Mouse (Mus musculus) erythroid progenitor cell, adult 5-6 weeks (primary cell): ENCODE results near the gene Retn. TPM values are rescaled to one million over a fixed set of nuclear protein-coding genes. Genes with fewer than 3 reads are reported as not detected.

Experiments used
- ATAC-seq: replicated peaks from 2 replicates; pipeline ENCODE4 v1.8.0; 2016; ENCODE audit warnings: moderate number of reproducible peaks, mild to moderate bottlenecking, moderate TSS enrichment, inconsistent platforms; ENCODE audit not compliant: poor library complexity, low FRiP score, severe bottlenecking
- total RNA-seq, 2 experiments: library from RNA; stranded (forward) in 1 of 2; stranded (reverse) in 1 of 2; fragments of 150-400 nt in 1 of 2; fragments of 186-747, 209-891 nt in 1 of 2; gene quantifications; 2 replicates each; pipeline versions ENCODE4 v1.2.3 to v1.2.4; 2015 to 2017; ENCODE audit warnings: low replicate concordance in 2 of 2

The Retn gene
- not detected in 2 replicates for total RNA-seq (2015; ENCODE audit: low replicate concordance)
- total RNA-seq (2017; ENCODE audit: low replicate concordance): not detected in 2 replicates

DNA sequence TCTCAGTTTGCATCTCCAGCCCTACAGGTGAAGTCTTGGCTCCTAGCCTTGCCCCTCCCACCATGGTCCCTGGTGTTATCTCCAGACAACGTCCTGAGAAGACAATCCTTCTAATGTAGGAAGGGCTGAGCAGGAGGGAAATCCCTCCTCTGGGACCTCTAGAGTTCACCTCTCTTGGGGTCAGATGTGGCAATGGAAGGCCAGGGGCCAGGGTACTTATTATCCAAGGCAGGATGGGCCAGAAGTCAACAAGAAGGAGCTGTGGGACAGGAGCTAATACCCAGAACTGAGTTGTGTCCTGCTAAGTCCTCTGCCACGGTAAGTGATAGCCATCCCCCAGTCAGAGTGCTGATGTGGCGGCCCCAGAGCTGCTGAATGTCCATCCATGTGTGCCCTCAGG is at the start of gene Retn:
Retn (plus strand) TSS at position 245 of the 400 bp plus-strand sequence.
- ATAC-seq: no peak

DNA sequence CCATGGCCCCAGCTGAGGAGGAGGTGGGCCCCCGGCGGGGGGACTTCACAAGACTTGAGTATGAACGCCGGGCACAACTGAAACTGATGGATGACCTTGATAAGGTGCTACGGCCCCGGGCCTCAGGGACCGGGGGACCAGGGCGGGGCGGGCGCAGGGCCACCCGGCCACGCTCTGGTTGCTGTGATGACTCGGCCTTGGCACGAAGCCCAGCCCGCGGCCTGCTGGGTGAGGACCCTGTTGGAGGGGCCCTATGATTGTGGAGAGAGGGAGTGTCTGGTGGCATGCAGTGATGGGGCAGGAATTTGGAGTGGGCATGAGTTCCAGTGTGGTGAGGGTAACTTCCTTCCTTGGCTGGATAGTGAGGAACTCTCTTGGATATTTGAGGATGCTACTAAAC is 49.0 kb upstream of the Retn start:
- ATAC-seq: no peak

DNA sequence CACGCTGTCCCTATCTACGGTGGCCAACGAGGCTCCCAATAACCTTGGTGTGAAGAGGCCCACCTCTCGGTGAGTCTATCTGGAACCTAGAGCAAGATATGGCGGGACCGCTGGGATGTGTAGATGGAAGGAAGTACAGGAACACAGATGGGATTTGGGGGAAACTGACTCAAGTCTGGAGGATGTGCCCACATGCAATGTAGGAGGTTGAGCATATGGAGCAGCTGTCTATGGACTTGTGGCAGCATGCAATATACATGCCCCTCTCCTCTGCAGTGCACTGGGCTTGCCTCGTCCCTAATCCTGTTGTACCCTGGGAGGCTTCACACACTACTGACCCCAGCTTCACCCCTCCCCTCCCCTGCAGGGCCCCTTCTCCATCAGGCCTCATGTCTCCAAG is 47.7 kb upstream of the Retn start:
- no peak for ATAC-seq

DNA sequence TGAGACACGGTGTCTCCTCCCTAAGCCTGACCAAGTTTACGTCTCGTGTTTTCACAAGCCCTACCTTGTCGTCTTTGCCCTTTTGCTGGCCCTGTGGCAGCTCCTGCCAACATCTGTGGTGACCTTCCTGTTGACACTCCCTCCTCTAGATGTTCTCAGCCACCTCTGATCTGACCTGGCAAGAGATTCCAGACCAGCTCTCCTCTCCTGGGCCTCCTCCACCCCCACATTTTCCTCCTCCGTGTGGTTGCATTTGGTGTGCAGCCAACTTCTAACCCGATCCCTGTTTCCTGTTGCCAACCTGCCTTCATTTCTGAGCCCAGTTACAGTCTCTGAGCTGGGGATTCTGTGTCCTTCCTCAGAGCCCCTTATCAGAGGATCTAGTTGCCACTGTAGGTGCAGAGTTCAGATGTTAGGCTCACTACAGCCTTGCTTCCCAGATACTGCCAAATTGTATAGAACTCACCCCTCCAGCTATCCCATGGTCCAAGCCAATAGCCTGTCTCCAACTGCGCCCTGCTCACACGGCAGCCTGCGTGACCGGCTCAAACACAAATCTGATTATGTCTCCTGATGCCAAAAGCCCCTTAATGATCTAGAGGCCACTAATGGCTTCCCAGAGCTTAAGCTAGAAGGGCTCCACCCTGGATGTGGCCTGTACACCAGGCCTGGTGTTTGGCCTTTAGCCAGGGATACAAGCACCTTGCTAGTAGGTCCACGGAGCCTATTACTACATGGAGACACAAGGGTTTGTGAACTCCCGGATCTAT is 46.3 kb upstream of the Retn start:
- no peak for ATAC-seq

DNA sequence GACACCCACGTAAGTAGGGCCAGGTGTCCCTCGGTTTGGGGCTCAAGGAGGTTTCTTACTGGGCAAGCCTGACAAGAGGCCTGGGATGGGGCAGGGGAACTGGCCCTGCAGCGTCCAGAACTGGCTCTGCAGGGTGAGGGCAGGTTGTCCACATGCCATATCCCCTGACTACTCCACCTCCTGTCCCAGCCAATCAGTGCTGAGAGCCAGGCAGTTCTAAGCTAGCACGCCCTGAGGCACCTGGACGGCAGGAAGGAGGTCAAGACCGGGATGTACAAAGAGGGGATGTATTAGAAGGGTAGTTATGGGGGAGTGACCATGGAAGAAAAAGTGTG is 45.8 kb upstream of the Retn start:
- no peak for ATAC-seq

DNA sequence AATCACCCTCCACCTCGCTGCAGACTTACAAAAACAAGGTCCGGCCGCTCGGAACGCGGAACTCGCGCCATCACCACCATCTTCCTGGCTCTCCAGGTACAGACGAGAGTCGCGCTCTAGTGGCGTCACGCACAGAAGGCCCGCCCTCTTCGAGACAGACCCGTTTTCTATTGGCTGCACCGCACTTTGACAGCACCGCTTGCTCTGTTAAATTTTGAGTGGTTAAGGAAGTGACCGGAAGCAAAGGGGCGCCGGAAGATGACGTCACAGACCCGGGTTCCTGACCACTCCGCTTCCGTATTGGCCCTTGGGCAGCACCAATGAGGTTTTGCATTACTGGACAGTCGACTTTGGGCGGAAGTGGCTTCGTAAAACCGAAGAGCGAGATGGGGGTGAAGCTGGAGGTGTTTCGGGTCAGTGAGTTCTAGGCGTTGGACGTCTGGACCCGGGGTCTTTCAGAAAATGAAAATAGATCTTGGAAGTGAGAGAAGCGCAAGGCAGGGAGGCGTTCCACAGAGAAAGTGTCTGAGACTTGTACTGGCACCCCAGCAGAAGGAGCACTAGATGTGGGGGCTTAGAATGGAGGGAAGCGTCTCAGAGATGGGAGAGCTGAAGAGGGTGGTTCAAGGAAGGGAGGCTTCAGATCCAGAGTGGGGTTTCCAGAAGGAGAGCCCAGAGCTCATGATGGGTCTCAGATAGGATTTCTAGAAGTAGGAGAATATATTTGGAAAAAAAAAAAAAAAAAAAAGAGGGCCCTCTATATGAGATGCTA is 34.2 kb upstream of the Retn start, which contains the start of the genes Xab2 and Pet100:
Xab2 (minus strand) TSS at position 118 of the 772 bp plus-strand sequence.
Pet100 (plus strand) TSS at position 350 of the 772 bp plus-strand sequence.
- peak; percentile 91 for ATAC-seq

DNA sequence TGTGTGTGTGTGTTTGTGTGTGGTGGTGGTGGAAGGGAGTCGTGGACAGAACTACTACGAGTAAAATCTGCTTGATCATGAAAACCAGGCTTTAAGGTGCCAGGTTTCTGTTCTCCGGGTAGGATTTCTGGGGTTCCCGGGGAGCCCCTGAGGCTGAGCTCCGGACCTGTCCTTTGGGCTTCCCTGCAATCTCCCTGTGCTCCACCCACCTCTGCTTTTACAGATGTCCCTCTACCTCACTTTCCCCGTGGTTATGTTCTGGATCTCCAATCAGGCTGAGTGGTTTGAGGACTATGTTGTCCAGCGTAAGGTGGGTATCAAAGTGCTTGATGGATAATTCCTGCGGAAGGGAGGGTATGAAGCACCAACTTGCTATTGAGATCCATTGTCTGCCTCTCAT is 33.5 kb upstream of the Retn start:
- ATAC-seq: no peak

DNA sequence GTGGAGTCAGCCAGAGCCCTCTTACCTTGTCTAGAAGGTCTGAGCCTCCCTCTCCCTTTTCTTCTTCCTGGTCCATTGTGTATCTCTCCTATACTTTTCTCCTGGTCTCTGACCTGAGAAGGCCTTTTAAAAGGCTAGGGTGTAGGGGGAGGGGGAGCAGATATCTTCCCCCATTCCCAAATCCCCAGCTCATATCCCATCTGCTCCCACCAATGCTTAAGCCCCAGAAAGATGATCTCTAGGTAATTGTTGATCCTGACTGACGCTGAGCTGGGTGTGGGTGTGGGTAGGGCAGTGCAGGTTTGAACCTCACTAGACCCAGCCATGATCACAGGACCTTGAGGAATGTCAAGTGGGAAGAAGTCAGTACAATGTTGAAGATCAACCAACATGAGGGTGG is 30.1 kb upstream of the Retn start, which contains the start of gene Pcp2:
Pcp2 (minus strand) TSS at position 101 of the 400 bp plus-strand sequence.
- ATAC-seq: no peak

DNA sequence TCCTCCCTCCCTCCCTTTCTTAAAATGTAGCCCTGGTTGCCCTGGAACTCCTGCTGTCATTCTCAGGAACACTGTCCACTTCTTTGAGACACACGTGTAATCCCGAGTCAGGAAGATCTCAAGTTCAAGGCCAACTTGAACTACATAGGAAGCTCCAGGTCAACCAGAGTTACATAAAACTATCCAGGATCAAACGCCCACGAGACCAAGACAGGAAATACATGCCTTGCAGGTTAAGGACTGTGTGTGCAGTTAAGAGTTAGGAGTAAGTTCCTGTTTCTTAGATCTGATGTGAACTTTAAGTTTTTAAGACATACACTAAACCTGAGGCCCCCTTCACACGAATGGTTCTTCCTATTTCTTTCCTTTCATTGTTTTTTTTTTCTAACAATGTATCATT is 28.6 kb upstream of the Retn start:
- no peak for ATAC-seq

DNA sequence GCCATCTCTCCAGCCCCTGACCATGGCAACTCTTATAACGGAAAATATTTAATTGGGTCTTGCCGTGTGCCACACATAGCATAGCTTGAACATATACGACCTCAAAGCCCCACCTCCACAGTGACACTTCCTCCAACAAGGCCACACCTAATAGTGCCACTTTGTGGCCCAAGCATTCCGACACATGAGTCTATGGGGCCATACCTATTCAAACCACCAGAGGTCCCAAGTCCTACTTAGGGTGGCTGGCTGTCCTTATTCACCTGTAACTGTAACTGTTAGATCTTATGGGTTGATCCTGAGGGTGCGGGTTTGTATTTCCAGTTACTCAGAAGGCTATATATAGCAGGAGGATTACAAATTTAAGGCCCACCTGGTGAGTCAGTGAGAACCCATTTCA is 27.6 kb upstream of the Retn start:
- no peak for ATAC-seq

DNA sequence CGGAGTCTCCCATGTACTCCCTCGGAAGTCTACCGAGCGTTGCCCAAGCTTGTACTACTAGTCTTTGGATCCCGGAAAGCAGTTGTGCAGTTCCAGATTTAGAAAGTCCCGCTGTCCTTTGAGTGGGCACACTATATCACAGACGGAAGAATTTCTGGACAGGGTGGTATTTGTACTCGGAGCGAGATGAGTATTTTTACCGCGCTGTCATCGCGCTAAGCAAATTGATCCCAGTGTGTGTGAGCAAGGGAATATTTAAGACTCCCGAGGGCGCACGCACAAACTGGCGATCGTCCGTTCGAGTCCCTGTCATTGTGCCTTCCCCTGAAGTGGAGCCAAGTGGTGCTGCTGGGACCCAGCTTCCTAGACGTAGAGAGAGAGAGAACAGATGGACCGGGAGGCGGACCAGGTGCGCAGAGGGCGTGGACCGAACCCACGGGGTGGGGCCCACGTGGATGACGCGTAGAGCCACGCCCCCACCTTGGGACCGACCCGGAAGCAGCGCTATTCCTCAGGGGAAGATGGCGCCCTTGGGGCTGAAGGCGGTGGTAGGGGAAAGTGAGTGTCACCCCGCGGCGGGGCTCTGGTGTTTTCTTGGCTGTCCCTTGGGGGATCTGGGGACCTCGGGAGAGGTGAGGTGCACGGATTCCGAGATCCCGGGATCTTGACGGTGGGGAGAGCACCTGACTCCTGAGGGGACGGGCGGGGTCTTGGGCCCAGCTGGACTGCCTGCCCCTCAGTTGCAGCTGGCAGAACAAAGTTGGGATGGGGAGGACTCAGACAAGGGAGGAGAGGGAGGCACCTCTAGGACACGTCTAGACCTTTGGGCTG is 24.7 kb upstream of the Retn start, which contains the start of gene Stxbp2:
Stxbp2 (plus strand) TSS at position 309 of the 831 bp plus-strand sequence.
- peak; percentile 97 for ATAC-seq

DNA sequence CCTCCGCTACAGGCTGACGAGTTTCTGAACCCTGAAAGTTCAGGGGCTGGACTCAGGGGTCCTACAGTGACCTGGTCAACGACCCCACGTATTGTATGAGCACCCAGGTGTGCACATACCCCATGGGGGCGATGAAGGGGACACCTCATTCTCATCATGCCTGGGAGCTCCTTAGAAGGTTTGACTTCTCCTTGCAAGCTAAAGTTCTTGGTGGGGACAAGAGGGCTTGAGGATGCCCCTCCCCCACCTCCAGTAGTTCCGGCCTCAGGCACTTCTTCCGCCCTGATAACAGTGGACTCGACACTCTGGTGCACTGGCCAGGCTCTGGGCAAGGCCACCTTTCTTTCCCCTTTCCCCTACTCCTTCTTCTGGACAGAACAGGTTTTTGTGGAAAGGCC is 24.1 kb upstream of the Retn start:
- ATAC-seq: no peak

DNA sequence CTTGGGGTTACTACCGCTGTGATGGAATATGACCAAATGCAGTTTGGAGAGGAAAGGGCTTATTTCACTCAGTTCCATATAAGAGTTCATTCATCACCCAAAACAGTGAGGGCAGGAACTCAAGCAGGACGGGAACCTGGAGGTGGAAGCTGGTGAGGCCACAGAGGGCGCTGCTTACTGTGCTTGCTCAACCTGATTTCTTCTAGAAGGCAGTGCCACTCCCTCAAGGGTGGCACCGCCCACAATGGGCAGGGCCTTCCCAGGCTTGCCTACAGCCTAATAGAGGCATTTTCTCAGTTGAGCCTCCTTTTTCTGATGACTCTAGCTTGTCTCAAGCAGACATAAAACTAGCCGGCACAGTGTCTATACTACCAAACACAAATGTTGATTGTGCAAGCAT is 9.8 kb upstream of the Retn start:
- peak; percentile 81 for ATAC-seq

DNA sequence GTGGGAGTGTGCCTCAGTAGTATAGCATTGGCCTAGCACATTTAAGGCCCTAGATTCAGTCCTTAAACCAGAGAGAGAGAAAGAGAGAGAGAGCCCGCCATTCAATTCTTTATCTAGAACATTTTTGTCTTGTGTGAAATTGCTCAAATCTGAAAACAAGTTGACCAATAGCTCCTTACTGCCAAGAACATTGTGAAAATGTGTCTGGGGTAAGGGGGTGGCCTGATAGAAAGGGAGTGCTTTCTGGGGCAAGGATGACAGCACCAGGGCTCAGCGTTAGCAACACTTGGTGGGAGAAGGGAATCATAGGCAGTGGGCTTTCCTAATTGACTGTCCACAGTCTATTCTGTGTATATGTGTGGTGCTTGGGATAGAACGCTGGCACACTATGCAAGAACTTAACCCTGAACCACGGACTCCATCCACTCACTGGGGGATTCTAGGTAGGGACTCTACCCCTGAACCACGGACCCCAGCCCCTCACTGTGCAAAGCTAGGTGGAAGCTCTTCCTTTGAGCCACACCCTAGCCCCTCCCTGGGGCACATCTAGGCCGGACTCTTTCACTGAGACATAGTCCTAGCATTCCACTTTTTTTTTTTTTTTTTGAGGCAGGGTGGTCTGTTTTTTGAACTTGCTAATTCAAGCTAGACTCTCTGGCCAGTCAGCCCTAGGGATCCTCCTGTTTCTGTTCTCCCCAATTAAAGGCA is 8.6 kb upstream of the Retn start:
- ATAC-seq: no peak

DNA sequence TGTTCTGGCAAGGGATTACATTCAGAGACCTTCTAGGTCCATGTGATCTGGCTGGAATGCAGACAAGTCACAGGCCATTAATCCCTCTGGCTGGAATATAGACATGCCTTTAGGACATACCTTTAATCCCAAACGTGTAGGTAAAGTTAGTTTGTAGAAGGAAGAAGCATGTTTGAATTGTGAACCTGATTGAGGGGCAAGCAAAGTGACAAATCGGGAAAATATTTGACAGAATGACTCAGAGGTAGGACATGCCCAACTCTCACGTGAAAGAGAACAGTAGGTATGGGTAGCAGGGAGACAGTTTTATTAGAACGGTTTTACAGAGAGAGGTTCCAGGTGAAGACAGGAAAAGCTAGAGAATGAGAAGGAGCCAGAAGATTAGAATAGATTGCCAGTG is 8.0 kb upstream of the Retn start:
- ATAC-seq: no peak

DNA sequence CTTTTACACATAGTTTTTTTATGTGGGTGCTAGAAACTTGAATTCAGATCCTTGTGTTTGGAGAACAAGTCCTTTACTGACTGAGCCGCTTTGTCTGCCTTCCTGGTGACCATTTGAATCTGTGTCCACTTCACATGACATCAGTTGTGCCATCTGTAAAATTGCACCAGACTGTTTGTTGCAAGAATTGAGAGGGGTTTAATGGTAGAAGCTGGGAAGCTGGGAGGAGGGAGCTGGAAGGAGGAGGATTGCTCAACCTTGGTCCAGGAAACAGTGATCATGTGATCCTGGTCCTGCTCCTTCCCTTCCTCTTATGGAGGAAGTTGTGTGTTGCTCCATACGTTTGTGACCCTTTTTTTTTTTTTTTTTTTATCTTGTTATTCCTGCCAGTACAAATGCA is 7.3 kb upstream of the Retn start:
- ATAC-seq: no peak

DNA sequence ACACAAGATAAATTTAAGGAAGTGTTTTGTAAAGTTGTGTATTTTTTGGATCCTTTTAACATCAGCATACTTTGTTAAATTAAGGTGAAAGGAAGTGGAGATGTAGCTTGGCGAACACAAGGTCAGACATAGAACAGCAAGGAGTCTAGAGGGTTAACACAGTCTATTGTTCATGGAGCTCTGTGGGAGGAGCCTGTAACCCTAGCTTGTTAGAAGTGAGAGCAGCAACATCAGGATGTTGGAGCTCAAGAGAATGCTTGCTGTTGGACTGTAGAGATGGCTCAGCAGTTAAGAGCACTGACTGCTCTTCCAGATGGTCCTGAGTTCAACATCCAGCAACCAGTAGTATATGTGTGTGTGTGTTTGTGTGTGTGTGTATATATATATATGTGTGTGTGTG is 6.6 kb upstream of the Retn start:
- ATAC-seq: no peak

DNA sequence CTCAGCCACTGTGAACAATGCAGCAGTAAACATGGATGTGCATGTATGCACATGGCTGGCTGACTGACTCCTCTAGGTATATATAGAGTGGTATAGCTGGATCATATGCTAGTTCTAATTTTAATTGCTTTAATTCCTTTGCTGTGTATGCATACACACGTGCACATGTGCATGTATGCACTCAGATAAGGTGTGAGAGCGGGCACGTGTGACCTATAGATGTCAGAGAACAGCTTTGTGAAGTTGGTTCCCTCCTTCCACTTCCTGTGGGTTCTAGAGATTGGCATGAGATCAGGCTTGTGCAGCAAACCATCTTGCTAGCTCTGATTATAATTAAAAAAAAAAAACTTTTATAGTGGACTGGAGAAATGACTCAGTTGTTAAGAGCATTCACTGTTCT is 2.7 kb upstream of the Retn start:
- no peak for ATAC-seq

DNA sequence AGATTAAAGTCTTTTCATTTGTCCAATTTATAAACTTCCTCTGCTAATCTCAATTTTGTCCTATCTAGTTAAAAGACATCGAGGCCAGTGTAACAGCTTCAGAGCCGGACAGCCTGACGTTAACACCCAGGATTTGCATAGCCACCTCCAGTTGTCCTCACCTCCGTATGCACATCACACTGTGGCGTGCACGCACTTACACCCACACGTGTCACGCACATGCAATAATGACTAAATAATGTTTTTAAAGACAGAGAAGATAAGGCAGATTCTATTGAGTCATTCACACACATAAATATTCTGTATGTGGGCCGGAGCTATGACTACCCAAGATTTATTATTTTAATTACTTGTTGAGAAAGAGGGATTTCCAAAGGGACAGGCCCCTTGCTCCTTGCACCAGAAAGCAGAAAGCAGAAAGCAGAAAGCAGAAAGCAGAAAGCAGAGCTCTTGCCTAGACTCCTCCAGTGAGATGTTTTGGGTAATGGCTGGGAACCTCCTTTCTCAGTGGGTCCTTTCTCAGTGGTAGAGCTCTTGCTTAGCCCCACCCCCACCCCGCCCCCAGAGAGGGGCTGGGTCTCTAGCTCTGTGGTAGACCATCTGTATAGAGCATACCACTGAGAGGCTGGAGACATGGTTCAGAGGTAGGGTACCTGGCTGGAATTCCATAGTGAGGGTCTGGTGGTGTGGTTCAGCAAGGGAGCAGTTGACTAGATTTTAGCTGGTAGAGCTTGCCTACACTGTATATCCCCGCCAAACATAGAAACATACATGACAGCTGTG is 653 bp upstream of the Retn start:
- no peak for ATAC-seq
